Mouse (Mus musculus): ENCODE measurements around the gene Apobec3.

Gene Apobec3

GRCm38 (mm10) chr15:79891436-79892212 is at the start of gene Apobec3:
Gene Apobec3 (plus strand): TSS chr15:79891659.
- DNase-seq: peak; percentile 92

GRCm38 (mm10) chr15:79842985-79843384 is 48.5 kb upstream of the Apobec3 start:
- no peak for DNase-seq

- DNase-seq: no peak
Measured at GRCm38 (mm10) chr15:79845986-79846385, 45.5 kb upstream of the Apobec3 start.

GRCm38 (mm10) chr15:79847100-79847499 is 44.4 kb upstream of the Apobec3 start:
- DNase-seq: no peak

- DNase-seq: no peak
Measured at GRCm38 (mm10) chr15:79850143-79850542, 41.3 kb upstream of the Apobec3 start.

- DNase-seq: no peak
Measured at GRCm38 (mm10) chr15:79858979-79859378, 32.5 kb upstream of the Apobec3 start.

- no peak for DNase-seq
Measured at GRCm38 (mm10) chr15:79859821-79860220, 31.6 kb upstream of the Apobec3 start.

- DNase-seq: no peak
Measured at GRCm38 (mm10) chr15:79867260-79868002, 24.0 kb upstream of the Apobec3 start.

GRCm38 (mm10) chr15:79873545-79873944 is 17.9 kb upstream of the Apobec3 start:
- DNase-seq: no peak

GRCm38 (mm10) chr15:79873995-79874394 is 17.5 kb upstream of the Apobec3 start:
- no peak for DNase-seq

- no peak for DNase-seq
Measured at GRCm38 (mm10) chr15:79875261-79875995, 16.0 kb upstream of the Apobec3 start.

- DNase-seq: peak; percentile 20
Measured at GRCm38 (mm10) chr15:79878725-79879136, 12.7 kb upstream of the Apobec3 start.

- DNase-seq: peak; percentile 44
Measured at GRCm38 (mm10) chr15:79879319-79879718, 12.1 kb upstream of the Apobec3 start.

GRCm38 (mm10) chr15:79880477-79880876 is 11.0 kb upstream of the Apobec3 start:
- no peak for DNase-seq

- DNase-seq: no peak
Measured at GRCm38 (mm10) chr15:79882623-79883267, 8.7 kb upstream of the Apobec3 start.

- DNase-seq: peak; percentile 89
Measured at GRCm38 (mm10) chr15:79883352-79883822, 8.1 kb upstream of the Apobec3 start.

- DNase-seq: no peak
Measured at GRCm38 (mm10) chr15:79884820-79885219, 6.6 kb upstream of the Apobec3 start.

GRCm38 (mm10) chr15:79892213-79892541 is 718 bp downstream of the Apobec3 start:
- DNase-seq: peak; percentile 83

- peak; percentile 20 for DNase-seq
Measured at GRCm38 (mm10) chr15:79892995-79893823, 1.8 kb downstream of the Apobec3 start.

GRCm38 (mm10) chr15:79893824-79894123 is 2.3 kb downstream of the Apobec3 start:
- DNase-seq: peak; percentile 67

GRCm38 (mm10) chr15:79894343-79894742 is 2.9 kb downstream of the Apobec3 start:
- DNase-seq: no peak

All from liver (tissue).